Mouse (Mus musculus) spleen, adult 2 months (tissue): ENCODE measurements around the gene Scn5a.

ENCODE experiments used
- CTCF ChIP-seq: fragments of 200-500 bp; IDR thresholded peaks from 2 replicates; pipeline ENCODE4 v1.5.1; 2011; ENCODE audit warnings: mild to moderate bottlenecking, inconsistent platforms; ENCODE audit not compliant: insufficient read depth, insufficient read length, insufficient replicate concordance; ENCODE audit errors: extremely low read depth
- POLR2A ChIP-seq: fragments of 200-500 bp; IDR thresholded peaks from 2 replicates; pipeline ENCODE4 v1.6.1; 2011; ENCODE audit warnings: low read depth, low read length, inconsistent platforms

- TF ChIP-seq POLR2A (no peak), CTCF (no peak)
Observed at GRCm38 (mm10) chr9:119578636-119579438, at the start of gene Scn5a.
